Mouse (Mus musculus) hindbrain, embryonic 12.5 days (tissue): Measurements from ENCODE around the gene Vmn1r124. TPM values are rescaled to one million over a fixed set of nuclear protein-coding genes. Genes with fewer than 3 reads are reported as not detected.
"Not testable (repeated sequence)": the region's sequence is repeated elsewhere in the genome, so short reads cannot be mapped to it uniquely, and the experiment has no call there.

ENCODE experiments used
- ATAC-seq: fragments of 200-750 bp; cut with Nextera tagmentation; 2 replicates; pipeline ENCODE4 v1.8.0; 2017; ENCODE audit warnings: moderate TSS enrichment; ENCODE audit not compliant: low FRiP score
- H3K27ac ChIP-seq: fragments of 300-500 bp; sonication (generic); 2 replicates; pipeline ENCODE4 v1.5.1; 2016; ENCODE audit warnings: mild to moderate bottlenecking
- H3K27me3 ChIP-seq: fragments of 300-500 bp; sonication (generic); 2 replicates; pipeline ENCODE4 v1.6.1; 2016; ENCODE audit warnings: mild to moderate bottlenecking
- H3K36me3 ChIP-seq: fragments of 300-500 bp; sonication (generic); 2 replicates; pipeline ENCODE4 v1.6.1; 2016; ENCODE audit warnings: mild to moderate bottlenecking
- H3K4me1 ChIP-seq: fragments of 300-500 bp; sonication (generic); 2 replicates; pipeline ENCODE4 v1.6.1; 2016
- H3K4me2 ChIP-seq: fragments of 300-500 bp; sonication (generic); replicated peaks from 2 replicates; pipeline ENCODE4 v1.6.1; 2016; ENCODE audit warnings: mild to moderate bottlenecking
- H3K4me3 ChIP-seq: fragments of 300-500 bp; sonication (generic); 2 replicates; pipeline ENCODE4 v1.5.1; 2016; ENCODE audit warnings: mild to moderate bottlenecking
- H3K9ac ChIP-seq: fragments of 300-500 bp; sonication (generic); 2 replicates; pipeline ENCODE4 v1.6.1; 2016; ENCODE audit warnings: mild to moderate bottlenecking, moderate library complexity
- H3K9me3 ChIP-seq: fragments of 300-500 bp; sonication (generic); replicated peaks from 2 replicates; pipeline ENCODE4 v1.6.1; 2016; ENCODE audit warnings: mild to moderate bottlenecking
- WGBS: fragments of 180-500 bp; shearing (Covaris S2); methylation state at CpG from one replicate; pipeline ENCODE4 v1.1.7; 2016; 5-methylcytosine and 5-hydroxymethylcytosine counted together
- polyA plus RNA-seq: library from polyadenylated mRNA; unstranded; fragments of >200 nt; fragmentation: Nextera tagmentation; extraction: Ambion mirVana; gene quantifications from 2 replicates; pipeline ENCODE4 v1.2.1, GENCODE M21; 2016

Vmn1r124 gene
- polyA plus RNA-seq = not detected in 2 replicates

- not testable (repeated sequence) for H3K9ac ChIP-seq, H3K36me3 ChIP-seq, ATAC-seq, H3K27me3 ChIP-seq, H3K9me3 ChIP-seq, H3K4me3 ChIP-seq, H3K4me1 ChIP-seq, H3K4me2 ChIP-seq, H3K27ac ChIP-seq
- WGBS = 77% methylated on average over 4 of the region's 4 CpGs
These were observed at the start of gene Vmn1r124 for GRCm38 (mm10) chr7:21260517-21260916. Gene Vmn1r124, minus strand, starts transcription at chr7:21260617.

GRCm38 (mm10) chr7:21301367-21301766, 41.0 kb upstream of the Vmn1r124 start, which contains the start of gene Vmn1r126:
Gene Vmn1r126, minus strand, starts transcription at chr7:21301467.
- H3K27ac ChIP-seq, H3K27me3 ChIP-seq, H3K9me3 ChIP-seq, H3K4me3 ChIP-seq, H3K4me2 ChIP-seq, H3K9ac ChIP-seq, H3K36me3 ChIP-seq, H3K4me1 ChIP-seq, ATAC-seq: not testable (repeated sequence)
- no CpG with 5 or more reads among the region's 5 CpGs for WGBS

- H3K27me3 ChIP-seq, H3K9ac ChIP-seq, H3K36me3 ChIP-seq, ATAC-seq, H3K4me2 ChIP-seq, H3K4me1 ChIP-seq, H3K4me3 ChIP-seq, H3K27ac ChIP-seq, H3K9me3 ChIP-seq: not testable (repeated sequence)
- WGBS = 64% methylated on average over 3 of the region's 3 CpGs
These were observed 11.5 kb upstream of the Vmn1r124 start, which contains the start of gene Vmn1r125 for GRCm38 (mm10) chr7:21271879-21272278. Gene Vmn1r125, plus strand, starts transcription at chr7:21272179.

Other genes starting within 250 kb of the Vmn1r124 start
- gene Vmn1r119, start 248.2 kb downstream of the Vmn1r124 start, polyA plus RNA-seq = not detected in 2 replicates
- gene Vmn1r120, start 206.8 kb downstream of the Vmn1r124 start, polyA plus RNA-seq = not detected in 2 replicates
- gene Vmn1r121, start 162.1 kb downstream of the Vmn1r124 start, polyA plus RNA-seq = not detected in 2 replicates
- not detected in 2 replicates for gene Vmn1r122, start 126.5 kb downstream of the Vmn1r124 start, polyA plus RNA-seq
- not detected in 2 replicates for gene Vmn1r123, start 98.4 kb downstream of the Vmn1r124 start, polyA plus RNA-seq
- not detected in 2 replicates for gene Gm5157, start 70.2 kb downstream of the Vmn1r124 start, polyA plus RNA-seq
- not detected in 2 replicates for gene Vmn1r125, start 11.6 kb upstream of the Vmn1r124 start, polyA plus RNA-seq
- not detected in 2 replicates for gene Vmn1r126, start 40.9 kb upstream of the Vmn1r124 start, polyA plus RNA-seq
- not detected in 2 replicates for gene Vmn1r127, start 59.2 kb upstream of the Vmn1r124 start, polyA plus RNA-seq
- not detected in 2 replicates for gene Vmn1r128, start 88.8 kb upstream of the Vmn1r124 start, polyA plus RNA-seq
- not detected in 2 replicates for gene Vmn1r129, start 100.7 kb upstream of the Vmn1r124 start, polyA plus RNA-seq
- gene Gm6882, start 172.1 kb upstream of the Vmn1r124 start, polyA plus RNA-seq = not detected in 2 replicates